Mouse (Mus musculus) thymus, adult 2 months (tissue): ENCODE data around the gene Tmprss7. TPM values are rescaled to one million over a fixed set of nuclear protein-coding genes. Genes with fewer than 3 reads are reported as not detected.
A peak's percentile ranks its signal among the peaks of the same experiment; 100 is the strongest.

ENCODE experiments used
- DNase-seq: peaks from one replicate; pipeline ENCODE4 v3.0.0; 2021
- H3K27ac ChIP-seq: fragments of 200-500 bp; 2 replicates; pipeline ENCODE4 v1.5.1; 2012; ENCODE audit warnings: low read length, control low read depth; ENCODE audit not compliant: control insufficient read depth, insufficient read depth
- H3K27me3 ChIP-seq: fragments of 200-500 bp; 2 replicates; pipeline ENCODE4 v1.6.1; 2012; ENCODE audit warnings: mild to moderate bottlenecking, low read length, moderate library complexity, mixed read lengths; ENCODE audit not compliant: control insufficient read depth, insufficient read depth
- H3K36me3 ChIP-seq: fragments of 200-500 bp; 2 replicates; pipeline ENCODE4 v1.6.1; 2012; ENCODE audit warnings: mild to moderate bottlenecking, low read length, moderate library complexity; ENCODE audit not compliant: control insufficient read depth, insufficient read depth
- H3K4me1 ChIP-seq: fragments of 200-500 bp; replicated peaks from 2 replicates; pipeline ENCODE4 v1.6.1; 2012; ENCODE audit warnings: low read length; ENCODE audit not compliant: control insufficient read depth, insufficient read depth
- H3K4me3 ChIP-seq: fragments of 200-500 bp; 2 replicates; pipeline ENCODE4 v1.5.1; 2012; ENCODE audit warnings: mild to moderate bottlenecking, low read length, control low read depth, moderate library complexity; ENCODE audit not compliant: control insufficient read depth, insufficient read depth
- CTCF ChIP-seq: fragments of 200-500 bp; IDR thresholded peaks from 2 replicates; pipeline ENCODE4 v1.5.1; 2012; ENCODE audit warnings: mild to moderate bottlenecking, control low read depth, low read length, moderate library complexity, borderline replicate concordance; ENCODE audit not compliant: control insufficient read depth, poor library complexity, insufficient read depth; ENCODE audit errors: extremely low read depth
- POLR2A ChIP-seq: fragments of 200-500 bp; IDR thresholded peaks from 2 replicates; pipeline ENCODE4 v1.6.1; 2012; ENCODE audit warnings: mild to moderate bottlenecking, low read length, control low read depth, moderate library complexity; ENCODE audit not compliant: control insufficient read depth, poor library complexity, insufficient read depth; ENCODE audit errors: extremely low read depth
- WGBS: fragments of 180-500 bp; shearing (Covaris S2); methylation state at CpG from one replicate; pipeline ENCODE4 v1.1.7; 2018; 5-methylcytosine and 5-hydroxymethylcytosine counted together
- polyA plus RNA-seq: library from polyadenylated mRNA; depleted of rRNA; stranded (reverse); fragments of >200 nt; gene quantifications from 2 replicates; pipeline ENCODE4 v1.2.3, GENCODE M21; 2012; rRNA removed

Gene Tmprss7
- polyA plus RNA-seq, 1 experiment: 0.07 TPM

DNA sequence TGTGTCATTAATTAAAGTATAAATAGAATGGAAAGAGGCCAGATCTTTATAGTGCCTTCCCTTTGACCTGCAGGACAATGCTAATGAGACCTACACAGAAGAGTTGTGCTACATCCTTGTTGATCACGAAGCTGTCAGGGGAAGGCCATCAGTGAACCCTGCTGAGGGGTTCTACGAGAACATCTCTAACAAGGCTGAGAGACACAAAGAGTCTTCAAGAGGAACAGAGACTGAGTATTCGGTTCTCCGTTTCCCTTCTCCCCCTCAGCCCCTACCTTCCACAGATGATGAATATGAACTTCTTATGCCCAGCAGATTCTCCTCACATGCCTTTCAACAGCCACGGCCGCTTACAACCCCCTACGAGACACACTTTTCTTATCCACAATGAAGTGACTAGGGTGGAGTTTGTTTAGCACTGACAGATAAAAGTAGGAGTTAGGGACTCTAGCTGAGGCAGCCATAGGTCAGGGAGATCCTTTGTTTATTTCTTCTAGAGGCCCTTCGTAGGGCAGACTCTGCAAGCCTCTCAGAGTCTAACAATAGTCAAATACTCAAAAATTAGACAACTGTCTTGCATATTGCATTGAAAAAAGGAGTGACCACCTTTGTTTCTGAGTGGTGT, 73.6 kb downstream of the Tmprss7 start:
- no peak for DNase-seq
- Histone ChIP-seq H3K4me3 (no peak overlapping the region), H3K27ac (no peak overlapping the region), H3K4me1 (peaks cover 2% of the 10 kb centered on the region; the same call in 1 of the 2 replicates), H3K27me3 (no peaks in the 10 kb centered on the region), H3K36me3 (no peaks in the 10 kb centered on the region)
- TF ChIP-seq POLR2A (no peak), CTCF (no peak)
- WGBS: 84% methylated on average over 8 of the region's 8 CpGs

DNA sequence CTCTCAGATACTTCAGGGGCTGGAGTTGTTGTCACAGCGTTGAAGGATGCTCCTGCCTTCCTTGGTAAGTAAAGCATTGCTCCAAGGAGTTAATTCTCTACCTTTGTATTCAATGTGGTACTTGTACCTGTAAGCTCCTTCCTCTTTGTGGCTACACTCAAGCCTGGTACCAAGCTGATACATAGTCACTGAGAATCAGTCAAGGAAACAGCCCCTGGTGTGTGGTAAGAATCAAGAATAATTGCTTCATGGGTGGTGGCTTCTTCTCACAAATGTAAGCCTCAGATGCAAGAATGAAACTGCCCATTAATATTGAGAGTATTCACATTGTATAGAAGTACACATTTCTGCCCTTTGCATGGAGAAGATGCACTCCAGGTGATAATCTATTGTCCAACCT, 77.5 kb downstream of the Tmprss7 start:
- no peak for DNase-seq
- no peaks in the 10 kb centered on the region for H3K27me3 ChIP-seq
- no peak overlapping the region for H3K4me3 ChIP-seq
- WGBS: 87% methylated on average over 1 of the region's 1 CpGs
- no peak overlapping the region for H3K27ac ChIP-seq
- H3K36me3 ChIP-seq: no peaks in the 10 kb centered on the region
- TF ChIP-seq POLR2A: no peak
- no peak for TF ChIP-seq CTCF
- H3K4me1 ChIP-seq: no peaks in the 10 kb centered on the region

DNA sequence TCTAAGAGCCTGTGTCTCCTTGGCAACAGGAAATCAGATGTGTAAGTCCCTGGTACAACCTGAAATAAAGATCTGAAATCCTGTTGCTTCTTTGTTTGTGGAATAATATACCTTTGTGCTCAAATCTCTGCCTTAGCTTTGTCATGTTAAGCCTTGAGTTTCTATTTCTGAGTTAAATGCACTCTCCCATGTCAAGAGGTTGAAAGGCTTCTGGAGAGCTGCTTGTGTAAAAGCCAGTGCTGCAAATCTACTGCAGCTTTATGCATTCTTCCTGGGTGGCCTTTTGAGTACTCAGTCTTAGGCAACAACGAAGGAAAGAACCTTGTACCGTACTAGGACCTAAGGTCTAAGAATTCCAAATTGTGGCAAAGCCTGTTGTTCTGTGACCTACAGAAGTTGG, 80.2 kb downstream of the Tmprss7 start:
- no peak for DNase-seq
- WGBS: 90% methylated on average over 2 of the region's 2 CpGs
- H3K27me3 ChIP-seq: no peaks in the 10 kb centered on the region
- no peaks in the 10 kb centered on the region for H3K36me3 ChIP-seq
- no peak for TF ChIP-seq POLR2A
- TF ChIP-seq CTCF: no peak
- H3K27ac ChIP-seq: no peak overlapping the region
- no peak overlapping the region for H3K4me3 ChIP-seq
- H3K4me1 ChIP-seq: no peaks in the 10 kb centered on the region

- Histone ChIP-seq H3K4me1 (no peaks in the 10 kb centered on the region), H3K27ac (no peak within 1 kb of the TSS), H3K27me3 (no peaks in the 10 kb centered on the region), H3K4me3 (no peak within 1 kb of the TSS), H3K36me3 (no peaks in the 10 kb centered on the region)
- 22% methylated on average over 4 of the region's 4 CpGs for WGBS
- no peak for TF ChIP-seq POLR2A
- TF ChIP-seq CTCF: no peak
- DNase-seq: no peak
These were observed 83.2 kb downstream of the Tmprss7 start, which contains the start of gene Gcsam for GRCm38 (mm10) chr16:45610267-45610666. Gene Gcsam (plus strand): TSS chr16:45610380.

GRCm38 (mm10) chr16:45609300-45609699, 84.2 kb downstream of the Tmprss7 start:
- H3K4me3 ChIP-seq: no peak overlapping the region
- no peaks in the 10 kb centered on the region for H3K36me3 ChIP-seq
- H3K27me3 ChIP-seq: no peaks in the 10 kb centered on the region
- no peaks in the 10 kb centered on the region for H3K4me1 ChIP-seq
- DNase-seq: peak; percentile 34
- TF ChIP-seq POLR2A: no peak
- TF ChIP-seq CTCF: no peak
- H3K27ac ChIP-seq: no peak overlapping the region
- 50% methylated on average over 3 of the region's 3 CpGs for whole genome bisulfite sequencing

DNA sequence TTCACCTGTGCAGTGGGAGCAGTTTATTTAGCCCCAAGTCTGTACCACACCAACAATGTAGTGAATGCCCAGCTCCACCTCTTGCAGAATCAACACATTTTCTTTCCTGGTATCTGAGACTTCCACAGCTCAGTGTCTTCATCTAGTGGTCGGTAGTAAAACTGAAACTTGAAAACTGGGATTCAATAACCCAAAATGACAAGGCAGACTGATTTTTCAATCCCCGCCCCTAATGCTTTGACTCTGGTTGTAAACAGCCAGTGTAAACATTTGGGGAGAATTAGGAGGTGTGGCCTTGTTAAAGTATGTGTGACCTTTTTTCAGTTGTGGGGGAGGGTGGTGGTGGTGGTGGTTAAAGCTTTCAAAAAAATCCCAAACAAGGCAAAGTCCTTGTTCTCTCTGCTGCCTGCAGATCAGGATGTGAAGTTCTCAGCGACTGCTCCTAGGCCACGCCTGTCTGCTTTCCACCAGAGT, 84.9 kb downstream of the Tmprss7 start:
- Histone ChIP-seq H3K27ac (no peak overlapping the region), H3K27me3 (no peaks in the 10 kb centered on the region), H3K36me3 (no peaks in the 10 kb centered on the region), H3K4me3 (no peak overlapping the region), H3K4me1 (no peaks in the 10 kb centered on the region)
- no peak for DNase-seq
- WGBS: 60% methylated on average over 4 of the region's 4 CpGs
- no peak for TF ChIP-seq CTCF
- no peak for TF ChIP-seq POLR2A

Other genes with a start within 250 kb of the Tmprss7 start
- 0.04 TPM in 2 replicates for gene Gm609, start 200.7 kb downstream of the Tmprss7 start, polyA plus RNA-seq
- gene Gm17783, start 161.6 kb downstream of the Tmprss7 start, polyA plus RNA-seq: not detected in 2 replicates
- gene Slc9c1, start 158.3 kb downstream of the Tmprss7 start, polyA plus RNA-seq: 0.03 TPM in 1 of 2 replicates, not detected in the other
- gene Gcsam, start 83.3 kb downstream of the Tmprss7 start, polyA plus RNA-seq: 0.54 and 0.97 TPM in 2 replicates
- gene BC016579, start 39.6 kb downstream of the Tmprss7 start, polyA plus RNA-seq: 0.08 and 0.19 TPM in 2 replicates
- gene Tagln3, start 30.9 kb upstream of the Tmprss7 start, polyA plus RNA-seq: 1.2 TPM in 2 replicates
- 10.4 and 11.4 TPM in 2 replicates for gene Abhd10, start 49.3 kb upstream of the Tmprss7 start, polyA plus RNA-seq